Mouse (Mus musculus): Measurements from ENCODE around the gene Cep170.

The Cep170 gene

DNA sequence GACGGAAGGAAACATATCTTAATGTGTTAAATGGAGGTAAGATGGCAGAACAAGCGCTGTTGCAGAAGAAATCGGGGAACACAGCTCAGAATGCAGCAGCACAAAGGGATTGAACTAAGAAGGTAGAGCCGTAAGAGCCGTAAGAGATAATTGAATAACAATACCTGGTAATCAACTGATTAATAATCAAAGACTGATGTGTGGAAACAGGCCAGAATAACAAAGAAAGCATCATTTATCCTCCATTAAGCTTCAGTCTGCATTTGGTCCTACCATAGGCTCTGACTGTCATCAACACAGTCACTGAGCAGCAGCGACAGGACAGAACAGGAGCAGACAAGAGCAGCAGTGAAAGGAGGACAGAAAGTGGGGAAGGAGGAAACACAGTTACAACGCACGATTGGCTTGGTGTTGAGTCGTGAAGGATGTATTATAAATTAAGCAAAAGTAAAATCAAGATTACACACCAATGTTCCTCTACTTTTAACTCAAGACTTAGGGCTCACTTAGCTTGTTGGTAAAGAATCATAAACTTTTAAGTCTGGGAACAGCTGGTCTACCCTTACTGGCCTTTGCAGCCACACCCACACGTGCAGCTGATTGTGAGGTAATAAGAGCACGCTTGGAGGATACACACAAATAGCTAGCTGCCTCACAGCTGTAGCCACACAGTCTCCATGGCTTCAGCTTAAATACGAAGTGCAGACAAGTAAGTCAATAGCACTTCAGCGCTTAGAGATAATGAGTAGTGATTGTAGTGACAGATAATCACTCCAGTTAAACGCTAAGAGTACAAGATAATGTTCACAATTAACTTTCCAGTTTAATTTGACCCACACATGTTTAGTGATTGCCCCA, 59.8 kb downstream of the Cep170 start:
- no peak for DNase-seq (ENCODE audit: low read depth, low spot score)

DNA sequence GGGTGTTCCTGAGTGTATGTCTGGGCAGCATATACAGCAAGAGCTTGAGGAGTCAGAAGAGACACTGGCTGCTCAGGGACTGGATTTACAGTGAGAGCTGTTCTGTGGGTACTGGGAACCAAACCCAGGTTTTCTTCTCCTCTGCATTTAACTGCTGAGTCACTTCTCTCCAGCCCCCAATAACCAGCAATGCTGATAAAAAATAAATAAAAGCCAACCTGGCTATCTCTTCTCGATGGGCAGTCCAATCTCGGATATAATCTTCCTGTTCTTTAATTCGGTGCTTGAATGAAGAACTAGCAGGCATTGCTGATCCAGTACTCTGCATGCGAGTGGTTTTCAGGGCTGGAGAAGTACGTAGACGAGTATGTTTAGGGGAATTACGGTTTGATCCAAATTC, 64.2 kb downstream of the Cep170 start:
- no peak for DNase-seq (ENCODE audit: low read depth, low spot score)

GRCm38 (mm10) chr1:176732834-176733233, 81.0 kb downstream of the Cep170 start:
- no peak for DNase-seq (ENCODE audit: low read depth, low spot score)

GRCm38 (mm10) chr1:176730528-176730927, 83.3 kb downstream of the Cep170 start:
- no peak for DNase-seq (ENCODE audit: low read depth, low spot score)

DNA sequence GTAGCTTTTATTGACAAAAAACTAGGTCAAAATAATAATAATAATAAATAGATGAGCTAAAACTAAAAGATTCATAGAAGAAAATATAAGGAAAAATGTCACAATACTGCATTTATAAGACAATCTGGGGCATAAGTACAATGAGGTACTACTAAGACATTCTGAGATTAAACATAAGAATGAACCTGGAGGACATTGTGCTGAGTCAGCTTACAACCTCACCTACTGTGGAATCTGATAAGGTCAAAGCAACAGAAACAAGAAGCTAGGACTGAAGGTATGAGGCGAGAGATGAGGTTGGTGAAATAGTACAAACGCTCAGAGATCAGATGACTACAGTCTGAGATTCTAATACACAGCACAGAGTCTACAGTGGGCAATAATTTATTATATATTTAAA, 86.5 kb downstream of the Cep170 start:
- no peak for DNase-seq (ENCODE audit: low read depth, low spot score)

DNA sequence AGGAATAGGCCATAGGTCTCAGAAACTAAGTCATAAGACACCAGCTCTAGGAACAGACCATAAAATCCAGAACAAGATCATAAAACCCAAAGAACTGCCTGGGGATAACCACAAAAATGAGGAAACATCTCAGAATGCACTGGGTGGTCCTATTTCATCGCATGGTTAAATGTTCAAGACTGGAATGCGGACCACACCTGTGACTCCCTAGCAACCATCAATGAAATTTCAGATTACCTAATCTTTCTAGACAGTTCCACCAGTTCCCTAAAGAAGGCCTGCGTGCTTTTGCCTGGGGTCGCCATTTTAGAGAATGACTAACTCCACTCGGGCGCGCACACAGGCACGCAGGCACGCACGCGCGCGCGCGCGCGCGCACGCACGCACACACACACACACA, 89.1 kb downstream of the Cep170 start:
- no peak for DNase-seq (ENCODE audit: low read depth, low spot score)

DNA sequence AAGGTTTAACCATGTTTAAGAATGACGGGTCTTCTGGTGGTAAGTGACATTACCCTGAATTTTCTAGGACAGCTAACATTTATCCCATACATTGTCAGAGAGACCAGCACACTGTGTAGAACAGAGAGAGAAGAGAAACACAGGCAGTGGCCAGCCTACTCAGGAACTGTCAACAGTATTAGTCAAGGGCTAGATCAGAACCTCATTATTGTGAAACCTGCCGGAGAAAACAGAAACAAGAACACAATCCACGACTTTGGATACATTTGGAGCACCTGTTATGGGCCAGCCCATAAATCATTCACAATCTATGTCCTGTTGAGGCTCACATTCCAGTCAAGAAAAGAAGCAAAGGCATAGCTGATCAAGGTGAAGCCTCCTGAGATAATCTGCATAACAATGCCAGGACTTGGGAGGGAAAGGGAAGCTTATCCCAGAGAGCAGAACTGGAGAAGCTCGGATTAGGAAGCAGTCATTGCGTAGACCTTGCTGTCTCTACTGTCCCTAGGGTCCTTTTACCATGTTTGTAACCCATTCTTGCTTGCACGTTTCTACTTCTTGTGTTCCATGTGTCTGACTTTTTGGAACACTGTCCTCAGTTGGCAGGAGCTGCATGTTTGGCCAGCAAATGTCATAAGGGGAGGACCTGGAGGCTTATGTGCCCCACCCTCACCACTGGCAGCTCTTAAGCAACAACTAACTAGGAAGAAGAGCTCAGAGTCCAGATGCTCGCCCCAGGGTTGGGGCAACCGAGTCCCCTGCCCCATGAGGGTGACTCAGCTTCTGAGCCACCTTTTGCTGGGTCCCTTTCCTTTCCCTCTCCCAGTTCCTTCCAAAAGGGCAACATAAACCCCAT, 89.8 kb downstream of the Cep170 start:
- DNase-seq (ENCODE audit: low read depth, low spot score): no peak

GRCm38 (mm10) chr1:176712436-176712835, 101.4 kb downstream of the Cep170 start:
- DNase-seq (ENCODE audit: low read depth, low spot score): peak; percentile 80

DNA sequence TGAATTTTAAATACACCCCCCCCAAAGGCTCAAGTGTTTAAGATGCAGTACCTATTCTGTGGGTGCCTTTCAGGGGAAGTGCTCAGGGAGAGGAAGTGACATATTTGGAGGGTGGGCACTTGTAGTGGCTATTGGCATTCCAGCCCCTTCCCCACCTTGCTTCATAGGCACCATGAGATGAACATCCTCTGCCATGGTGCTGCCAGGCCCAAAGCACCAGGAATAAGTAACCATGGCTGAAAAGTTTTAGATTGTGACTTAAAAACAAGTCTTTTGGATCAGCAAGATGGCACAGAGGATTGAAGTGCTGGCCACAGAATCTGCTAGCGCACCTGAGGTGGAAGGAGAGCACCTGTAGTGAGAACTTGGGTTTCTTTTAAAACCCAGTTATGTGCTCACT, 113.6 kb downstream of the Cep170 start:
- DNase-seq (ENCODE audit: low read depth, low spot score): no peak

DNA sequence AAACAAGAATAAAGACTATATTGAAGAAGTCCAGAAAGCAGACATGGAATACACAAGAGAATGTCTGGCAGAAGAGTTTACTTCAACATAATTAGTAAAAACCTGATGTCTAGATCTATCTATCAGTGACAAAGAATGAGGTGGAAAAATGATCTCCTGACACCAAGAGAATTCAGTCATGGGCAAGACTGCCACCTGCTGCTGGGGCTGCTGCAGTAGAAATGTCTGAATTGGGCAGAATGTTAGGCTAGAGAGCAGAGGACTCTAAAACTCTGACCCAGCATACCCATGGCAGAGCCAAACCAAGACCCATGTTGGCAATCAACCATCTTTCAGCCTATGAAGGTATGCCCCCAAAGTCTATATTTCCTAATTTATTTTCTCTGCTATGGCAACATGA, 114.1 kb downstream of the Cep170 start:
- DNase-seq (ENCODE audit: low read depth, low spot score): no peak

DNA sequence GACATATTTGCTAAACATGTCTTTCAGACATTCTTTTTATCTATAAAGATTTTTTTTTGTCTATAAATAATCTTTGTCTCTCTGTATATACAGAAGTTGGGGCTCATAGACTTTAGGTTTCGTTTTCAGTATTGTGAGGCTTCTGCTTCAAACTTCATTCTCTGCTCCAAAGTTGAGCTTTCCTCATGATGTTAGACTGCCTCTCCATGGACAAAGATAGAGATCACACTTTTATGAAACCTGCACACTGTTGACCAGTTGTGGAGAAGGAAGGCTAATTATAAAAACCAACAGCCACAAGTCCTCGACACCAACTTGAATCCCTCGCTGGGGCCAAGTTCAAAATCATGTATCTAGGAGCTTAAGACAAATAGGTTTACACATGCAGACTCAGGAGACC, 115.2 kb downstream of the Cep170 start:
- DNase-seq (ENCODE audit: low read depth, low spot score): no peak

GRCm38 (mm10) chr1:176697091-176697490, 116.8 kb downstream of the Cep170 start:
- peak; percentile 2 for DNase-seq (ENCODE audit: low read depth, low spot score)

GRCm38 (mm10) chr1:176691101-176691500, 122.8 kb downstream of the Cep170 start:
- no peak for DNase-seq (ENCODE audit: low read depth, low spot score)

DNA sequence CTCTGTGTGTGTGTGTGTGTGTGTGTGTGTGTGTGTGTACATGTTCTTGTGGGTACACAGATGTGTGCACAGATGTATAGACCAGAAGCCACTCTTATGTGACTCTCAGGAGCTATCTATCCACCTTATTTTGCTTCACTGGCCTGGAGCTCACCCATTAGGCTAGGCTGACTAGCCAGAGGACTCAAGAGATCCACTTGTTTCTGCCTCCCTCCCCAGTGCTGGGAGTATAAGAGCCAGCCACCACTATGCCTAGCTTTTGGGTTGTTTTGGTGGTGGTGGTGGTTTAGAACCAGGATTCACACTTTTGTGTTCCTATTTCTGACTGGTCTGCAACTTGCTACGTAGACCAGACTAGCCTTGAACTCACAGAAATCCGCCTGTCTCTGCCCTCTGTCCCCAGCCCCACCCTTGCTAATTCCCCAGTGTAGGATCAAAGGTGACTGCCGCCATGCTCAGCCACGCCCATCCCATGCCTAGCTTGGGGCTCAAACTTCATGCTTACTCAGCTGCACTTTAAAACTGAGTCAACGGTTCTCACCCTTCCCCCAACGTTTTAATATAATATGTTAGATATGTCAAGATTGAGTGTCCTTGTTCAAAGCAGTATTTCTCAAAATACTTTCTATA, 125.5 kb downstream of the Cep170 start:
- no peak for DNase-seq (ENCODE audit: low read depth, low spot score)
